Mouse (Mus musculus): ENCODE results near the gene Ggta1. TPM values are rescaled to one million over a fixed set of nuclear protein-coding genes. Genes with fewer than 3 reads are reported as not detected.

Gene Ggta1
- polyA plus RNA-seq, 1 experiment from 2014 or later: 46.5 TPM

DNA sequence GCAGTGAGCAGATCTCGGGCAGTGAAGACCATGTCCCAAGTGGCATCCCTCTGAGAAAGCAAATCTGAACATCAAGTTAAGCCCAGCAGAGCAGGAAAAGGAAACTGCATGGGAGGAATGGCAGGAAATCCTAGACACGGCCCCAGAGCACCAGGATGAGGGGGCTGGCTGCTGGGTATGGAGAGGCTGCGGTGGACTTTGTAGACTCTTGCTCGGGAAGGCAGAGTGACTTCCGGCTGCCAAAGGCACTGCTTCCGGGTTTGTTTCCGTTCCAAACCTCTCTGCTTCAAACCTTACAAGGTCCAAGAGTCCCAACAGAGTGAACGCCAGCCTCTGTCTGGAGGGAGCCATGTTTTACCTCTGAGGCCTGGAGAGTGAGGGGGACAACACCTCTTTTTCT, 16.2 kb downstream of the Ggta1 start:
- WGBS: 61% methylated on average over 8 of the region's 8 CpGs
- H3K4me1 ChIP-seq (replicated peaks): peaks cover 91% of the 10 kb centered on the region
- H3K27me3 ChIP-seq (replicated peaks): no peaks in the 10 kb centered on the region

DNA sequence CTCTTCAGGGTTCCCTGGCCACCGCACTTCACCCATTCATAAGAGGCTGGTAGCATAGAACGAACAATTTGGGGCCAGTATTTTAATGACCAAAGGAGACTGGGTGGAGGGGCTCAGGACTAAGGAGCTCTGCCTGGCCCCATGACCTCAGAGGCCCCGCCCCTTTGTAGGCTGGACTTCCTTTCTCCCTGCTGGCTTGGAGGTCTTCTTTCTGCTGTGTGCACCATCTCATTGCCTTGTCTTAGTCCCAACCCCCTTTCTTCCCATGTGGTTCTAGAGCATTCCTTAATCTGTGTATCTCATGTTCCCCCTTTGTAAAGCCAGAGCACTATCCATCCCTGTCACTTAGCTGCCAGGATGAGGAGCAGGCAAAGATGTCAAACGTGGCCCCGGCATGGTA, 16.7 kb downstream of the Ggta1 start:
- ATAC-seq (ENCODE audit: insufficient number of reproducible peaks, low FRiP score): peak; percentile 30; the same call in 1 of the 2 replicates
- Histone ChIP-seq H3K27ac (ENCODE audit: poor library complexity, severe bottlenecking) (0 out of 2 replicates have a peak overlapping the region, but pooled peaks have one; percentile 1), H3K27me3 (replicated peaks) (no peaks in the 10 kb centered on the region), H3K4me3 (no peak overlapping the region), H3K9me3 (replicated peaks) (no peaks in the 10 kb centered on the region), H3K4me1 (replicated peaks) (peaks cover 91% of the 10 kb centered on the region), H3K9ac (no peak overlapping the region), H3K36me3 (no peaks in the 10 kb centered on the region; the same call in 1 of the 2 replicates), H3K4me2 (no peak overlapping the region)
- 69% methylated on average over 5 of the region's 5 CpGs for WGBS

More for the DNA sequence above, 16.2 kb downstream of the Ggta1 start:
- Histone ChIP-seq H3K4me2 (0 out of 2 replicates have a peak overlapping the region, but pooled peaks have one; percentile 6), H3K4me3 (no peak overlapping the region), H3K9me3 (replicated peaks) (no peaks in the 10 kb centered on the region), H3K27ac (ENCODE audit: poor library complexity, severe bottlenecking) (peak overlapping the region; percentile 20; the same call in 1 of the 2 replicates), H3K36me3 (no peaks in the 10 kb centered on the region; the same call in 1 of the 2 replicates), H3K9ac (no peak overlapping the region)
- no peak for ATAC-seq (ENCODE audit: insufficient number of reproducible peaks, low FRiP score)

GRCm38 (mm10) chr2:35445610-35446009, 17.4 kb downstream of the Ggta1 start:
- H3K36me3 ChIP-seq: no peaks in the 10 kb centered on the region; the same call in 1 of the 2 replicates
- H3K4me3 ChIP-seq: no peak overlapping the region
- H3K9ac ChIP-seq: no peak overlapping the region
- H3K27ac ChIP-seq (ENCODE audit: poor library complexity, severe bottlenecking): 0 out of 2 replicates have a peak overlapping the region, but pooled peaks have one; percentile 1
- 62% methylated on average over 7 of the region's 7 CpGs for WGBS
- no peak for ATAC-seq (ENCODE audit: insufficient number of reproducible peaks, low FRiP score)
- H3K9me3 ChIP-seq (replicated peaks): no peaks in the 10 kb centered on the region
- H3K4me2 ChIP-seq: no peak overlapping the region
- peaks cover 87% of the 10 kb centered on the region for H3K4me1 ChIP-seq (replicated peaks)
- no peaks in the 10 kb centered on the region for H3K27me3 ChIP-seq (replicated peaks)

GRCm38 (mm10) chr2:35444764-35445262, 18.2 kb downstream of the Ggta1 start:
- Histone ChIP-seq H3K27me3 (replicated peaks) (no peaks in the 10 kb centered on the region), H3K4me2 (no peak overlapping the region), H3K9ac (no peak overlapping the region), H3K9me3 (replicated peaks) (no peaks in the 10 kb centered on the region), H3K27ac (ENCODE audit: poor library complexity, severe bottlenecking) (no peak overlapping the region), H3K4me1 (replicated peaks) (peaks cover 79% of the 10 kb centered on the region), H3K4me3 (no peak overlapping the region), H3K36me3 (no peaks in the 10 kb centered on the region; the same call in 1 of the 2 replicates)
- 69% methylated on average over 6 of the region's 6 CpGs for WGBS
- ATAC-seq (ENCODE audit: insufficient number of reproducible peaks, low FRiP score): no peak

- Histone ChIP-seq H3K4me1 (replicated peaks) (peaks cover 72% of the 10 kb centered on the region), H3K9me3 (replicated peaks) (no peaks in the 10 kb centered on the region), H3K27ac (ENCODE audit: poor library complexity, severe bottlenecking) (no peak overlapping the region), H3K36me3 (no peaks in the 10 kb centered on the region; the same call in 1 of the 2 replicates), H3K4me2 (no peak overlapping the region), H3K9ac (no peak overlapping the region), H3K4me3 (no peak overlapping the region), H3K27me3 (replicated peaks) (no peaks in the 10 kb centered on the region)
- 72% methylated on average over 16 of the region's 16 CpGs for WGBS
- no peak for ATAC-seq (ENCODE audit: insufficient number of reproducible peaks, low FRiP score)
These were observed 18.9 kb downstream of the Ggta1 start for GRCm38 (mm10) chr2:35443981-35444763.

GRCm38 (mm10) chr2:35443325-35443724, 19.7 kb downstream of the Ggta1 start:
- Histone ChIP-seq H3K9me3 (replicated peaks) (no peaks in the 10 kb centered on the region), H3K4me2 (no peak overlapping the region), H3K27me3 (replicated peaks) (no peaks in the 10 kb centered on the region), H3K36me3 (peaks cover 6% of the 10 kb centered on the region; the same call in 1 of the 2 replicates), H3K27ac (ENCODE audit: poor library complexity, severe bottlenecking) (no peak overlapping the region), H3K9ac (no peak overlapping the region), H3K4me1 (replicated peaks) (peaks cover 64% of the 10 kb centered on the region), H3K4me3 (no peak overlapping the region)
- WGBS: 81% methylated on average over 5 of the region's 5 CpGs
- ATAC-seq (ENCODE audit: insufficient number of reproducible peaks, low FRiP score): no peak

DNA sequence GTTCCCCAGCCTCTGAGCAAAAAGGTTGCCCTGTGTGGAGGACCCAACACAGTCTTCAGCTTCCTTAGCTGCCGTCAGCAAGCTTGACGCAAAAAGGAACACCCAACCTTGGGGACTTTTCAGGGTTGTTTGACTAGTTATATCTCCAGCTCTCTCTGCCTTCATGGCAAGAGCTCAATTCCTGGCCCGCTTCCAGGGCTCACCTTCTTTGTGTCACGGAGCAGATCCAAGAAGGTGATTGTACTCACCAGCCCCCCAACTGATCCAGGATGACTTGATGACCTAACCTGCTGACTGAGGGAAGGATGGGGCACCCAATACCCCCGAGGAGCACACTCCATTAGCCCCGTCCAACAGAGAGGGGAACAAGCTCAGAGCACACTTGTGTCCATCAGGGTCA, 21.0 kb downstream of the Ggta1 start:
- no peak for ATAC-seq (ENCODE audit: insufficient number of reproducible peaks, low FRiP score)
- Histone ChIP-seq H3K4me3 (no peak overlapping the region), H3K4me2 (no peak overlapping the region), H3K27me3 (replicated peaks) (no peaks in the 10 kb centered on the region), H3K9ac (no peak overlapping the region), H3K27ac (ENCODE audit: poor library complexity, severe bottlenecking) (0 out of 2 replicates have a peak overlapping the region, but pooled peaks have one; percentile 16), H3K9me3 (replicated peaks) (no peaks in the 10 kb centered on the region), H3K36me3 (peaks cover 6% of the 10 kb centered on the region; the same call in 1 of the 2 replicates), H3K4me1 (replicated peaks) (peaks cover 51% of the 10 kb centered on the region)
- 76% methylated on average over 6 of the region's 6 CpGs for WGBS

GRCm38 (mm10) chr2:35441419-35441818, 21.6 kb downstream of the Ggta1 start:
- H3K9me3 ChIP-seq (replicated peaks): no peaks in the 10 kb centered on the region
- ATAC-seq (ENCODE audit: insufficient number of reproducible peaks, low FRiP score): no peak
- H3K4me3 ChIP-seq: no peak overlapping the region
- 76% methylated on average over 6 of the region's 6 CpGs for WGBS
- no peaks in the 10 kb centered on the region for H3K27me3 ChIP-seq (replicated peaks)
- no peak overlapping the region for H3K9ac ChIP-seq
- peaks cover 6% of the 10 kb centered on the region; the same call in 1 of the 2 replicates for H3K36me3 ChIP-seq
- H3K4me1 ChIP-seq (replicated peaks): peaks cover 45% of the 10 kb centered on the region
- H3K4me2 ChIP-seq: no peak overlapping the region
- H3K27ac ChIP-seq (ENCODE audit: poor library complexity, severe bottlenecking): 0 out of 2 replicates have a peak overlapping the region, but pooled peaks have one; percentile 16

- no peak for ATAC-seq (ENCODE audit: insufficient number of reproducible peaks, low FRiP score)
- Histone ChIP-seq H3K4me3 (no peak overlapping the region), H3K4me1 (replicated peaks) (peaks cover 35% of the 10 kb centered on the region), H3K9me3 (replicated peaks) (no peaks in the 10 kb centered on the region), H3K4me2 (no peak overlapping the region), H3K9ac (no peak overlapping the region), H3K36me3 (peaks cover 6% of the 10 kb centered on the region; the same call in 1 of the 2 replicates), H3K27me3 (replicated peaks) (no peaks in the 10 kb centered on the region), H3K27ac (ENCODE audit: poor library complexity, severe bottlenecking) (no peak overlapping the region)
- 89% methylated on average over 3 of the region's 3 CpGs for WGBS
These were observed 22.6 kb downstream of the Ggta1 start for GRCm38 (mm10) chr2:35440480-35440879.

DNA sequence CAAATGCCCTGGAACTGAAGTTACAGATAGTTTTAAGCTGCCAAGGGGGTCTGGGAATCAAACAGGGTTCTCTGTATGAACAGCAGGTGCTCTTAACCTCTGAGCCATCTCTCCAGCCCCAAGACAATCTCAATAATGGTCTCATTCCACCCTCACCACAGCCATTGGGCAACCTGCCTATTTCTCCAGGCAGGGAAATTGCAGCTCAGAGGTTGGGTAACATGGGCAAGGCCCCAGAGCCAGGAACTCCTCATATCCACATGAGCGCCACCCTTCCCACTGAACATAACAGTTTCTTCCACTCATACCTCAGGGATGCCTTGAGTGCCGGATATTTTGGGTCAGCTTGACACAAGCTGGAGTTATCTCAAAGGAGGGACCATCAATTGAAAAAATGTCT, 25.2 kb downstream of the Ggta1 start:
- no peaks in the 10 kb centered on the region for H3K27me3 ChIP-seq (replicated peaks)
- no peak for ATAC-seq (ENCODE audit: insufficient number of reproducible peaks, low FRiP score)
- no peak overlapping the region for H3K4me2 ChIP-seq
- H3K4me3 ChIP-seq: no peak overlapping the region
- H3K9ac ChIP-seq: no peak overlapping the region
- H3K36me3 ChIP-seq: peaks cover 6% of the 10 kb centered on the region; the same call in 1 of the 2 replicates
- peaks cover 40% of the 10 kb centered on the region for H3K4me1 ChIP-seq (replicated peaks)
- no peaks in the 10 kb centered on the region for H3K9me3 ChIP-seq (replicated peaks)
- H3K27ac ChIP-seq (ENCODE audit: poor library complexity, severe bottlenecking): no peak overlapping the region
- WGBS: 93% methylated on average over 2 of the region's 2 CpGs

DNA sequence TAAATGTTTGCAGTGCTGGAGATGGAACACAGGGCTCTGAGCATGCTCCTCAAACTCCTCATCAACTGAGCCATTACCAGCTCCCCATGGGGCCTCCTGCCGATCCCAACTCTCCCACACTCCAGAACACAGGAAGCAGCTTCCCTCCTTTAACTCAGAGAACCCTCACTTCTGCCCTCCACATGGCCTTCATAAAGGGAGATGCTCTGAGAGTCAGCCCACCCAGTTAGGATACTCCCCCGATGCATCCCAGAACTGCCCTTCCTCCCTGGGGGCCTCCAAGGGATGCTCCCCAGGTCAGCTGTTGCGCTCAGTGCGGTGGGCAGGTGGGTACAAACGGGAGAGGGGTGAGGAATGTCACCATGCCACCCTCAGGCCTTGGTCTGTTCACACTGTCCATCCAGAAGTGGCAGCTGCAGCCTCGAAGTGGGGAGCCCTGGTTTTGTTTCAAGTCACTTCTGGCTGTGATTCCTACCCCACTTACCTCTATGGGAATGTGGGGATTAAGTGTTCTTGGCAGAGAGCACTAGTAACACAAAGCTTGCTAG, 28.4 kb downstream of the Ggta1 start:
- Histone ChIP-seq H3K4me3 (no peak overlapping the region), H3K9me3 (replicated peaks) (no peaks in the 10 kb centered on the region), H3K9ac (no peak overlapping the region), H3K4me1 (replicated peaks) (peaks cover 43% of the 10 kb centered on the region), H3K27ac (ENCODE audit: poor library complexity, severe bottlenecking) (peak overlapping the region; percentile 60), H3K27me3 (replicated peaks) (no peaks in the 10 kb centered on the region), H3K36me3 (peaks cover 13% of the 10 kb centered on the region), H3K4me2 (no peak overlapping the region)
- ATAC-seq (ENCODE audit: insufficient number of reproducible peaks, low FRiP score): no peak
- WGBS: 75% methylated on average over 6 of the region's 6 CpGs
